Mouse (Mus musculus): ENCODE data around the gene Nrxn1. TPM values are rescaled to one million over a fixed set of nuclear protein-coding genes. Genes with fewer than 3 reads are reported as not detected.

Nrxn1 gene
- polyA plus RNA-seq, 1 experiment from 2014 or later: 5.4 TPM

- no peaks in the 10 kb centered on the region for H3K27me3 ChIP-seq
- no peaks in the 10 kb centered on the region for H3K9me3 ChIP-seq (replicated peaks)
- no peak overlapping the region for H3K9ac ChIP-seq
- no peak for ATAC-seq (replicated peaks; ENCODE audit: low FRiP score)
- no peak overlapping the region for H3K4me3 ChIP-seq (replicated peaks)
- H3K4me2 ChIP-seq: no peak overlapping the region
- H3K4me1 ChIP-seq: no peaks in the 10 kb centered on the region
- H3K27ac ChIP-seq: no peak overlapping the region
- H3K36me3 ChIP-seq: no peaks in the 10 kb centered on the region
These were observed 408.7 kb downstream of the Nrxn1 start for GRCm38 (mm10) chr17:90684172-90684571.

DNA sequence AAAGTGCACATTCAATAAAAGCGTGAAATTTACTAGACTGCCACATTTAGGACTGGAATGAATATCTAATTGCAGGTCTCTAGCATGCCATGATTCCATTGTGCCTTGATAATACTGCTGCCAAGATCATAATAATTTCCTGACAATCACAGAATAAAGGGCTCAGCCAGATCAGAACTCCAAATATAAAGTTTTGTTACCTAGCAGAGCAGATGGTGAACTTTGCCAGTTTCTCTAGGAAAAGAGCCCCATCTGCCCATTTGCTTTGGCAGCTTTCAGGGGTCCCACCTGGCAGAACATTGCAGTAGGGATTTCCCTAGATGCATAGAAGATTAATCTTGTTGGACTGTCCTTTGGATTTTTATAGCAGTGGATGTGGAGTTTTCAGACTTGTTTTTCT lies 411.9 kb downstream of the Nrxn1 start:
- Histone ChIP-seq H3K4me3 (replicated peaks) (no peak overlapping the region), H3K36me3 (no peaks in the 10 kb centered on the region), H3K27me3 (no peaks in the 10 kb centered on the region), H3K9ac (no peak overlapping the region), H3K4me2 (no peak overlapping the region), H3K9me3 (replicated peaks) (no peaks in the 10 kb centered on the region), H3K4me1 (no peaks in the 10 kb centered on the region), H3K27ac (no peak overlapping the region)
- no peak for ATAC-seq (replicated peaks; ENCODE audit: low FRiP score)
- 88% methylated on average over 1 of the region's 1 CpGs for WGBS

- H3K4me2 ChIP-seq: no peak overlapping the region
- 77% methylated on average over 2 of the region's 2 CpGs for WGBS
- H3K4me3 ChIP-seq (replicated peaks): no peak overlapping the region
- H3K36me3 ChIP-seq: no peaks in the 10 kb centered on the region
- H3K9me3 ChIP-seq (replicated peaks): no peaks in the 10 kb centered on the region
- no peak for ATAC-seq (replicated peaks; ENCODE audit: low FRiP score)
- no peak overlapping the region for H3K9ac ChIP-seq
- no peak overlapping the region for H3K27ac ChIP-seq
- no peaks in the 10 kb centered on the region for H3K4me1 ChIP-seq
- H3K27me3 ChIP-seq: no peaks in the 10 kb centered on the region
These were observed 416.2 kb downstream of the Nrxn1 start for GRCm38 (mm10) chr17:90676676-90677075.

DNA sequence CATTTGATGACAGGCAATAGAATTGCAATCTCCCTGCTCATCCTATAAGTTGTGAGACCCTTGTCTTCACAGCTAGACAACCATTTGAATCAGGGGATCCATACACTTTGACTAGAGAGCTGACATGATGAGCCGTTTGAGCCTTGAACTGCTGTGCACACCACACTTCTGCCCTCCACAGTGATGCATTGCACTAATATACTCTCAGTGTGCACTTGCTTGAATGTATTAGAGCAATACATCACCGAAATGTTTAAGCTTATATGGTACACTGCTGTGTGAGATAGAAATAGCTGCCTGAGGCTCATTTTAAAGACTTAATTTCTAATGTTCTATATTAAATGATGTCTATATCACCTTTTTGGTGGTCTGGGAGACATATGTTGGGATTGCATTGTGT lies 430.6 kb downstream of the Nrxn1 start:
- no peaks in the 10 kb centered on the region for H3K4me1 ChIP-seq
- H3K4me2 ChIP-seq: no peak overlapping the region
- H3K27ac ChIP-seq: no peak overlapping the region
- no peak overlapping the region for H3K4me3 ChIP-seq (replicated peaks)
- H3K36me3 ChIP-seq: no peaks in the 10 kb centered on the region
- H3K9ac ChIP-seq: no peak overlapping the region
- WGBS: 87% methylated on average over 2 of the region's 2 CpGs
- no peaks in the 10 kb centered on the region for H3K9me3 ChIP-seq (replicated peaks)
- no peaks in the 10 kb centered on the region for H3K27me3 ChIP-seq
- ATAC-seq (replicated peaks; ENCODE audit: low FRiP score): no peak

DNA sequence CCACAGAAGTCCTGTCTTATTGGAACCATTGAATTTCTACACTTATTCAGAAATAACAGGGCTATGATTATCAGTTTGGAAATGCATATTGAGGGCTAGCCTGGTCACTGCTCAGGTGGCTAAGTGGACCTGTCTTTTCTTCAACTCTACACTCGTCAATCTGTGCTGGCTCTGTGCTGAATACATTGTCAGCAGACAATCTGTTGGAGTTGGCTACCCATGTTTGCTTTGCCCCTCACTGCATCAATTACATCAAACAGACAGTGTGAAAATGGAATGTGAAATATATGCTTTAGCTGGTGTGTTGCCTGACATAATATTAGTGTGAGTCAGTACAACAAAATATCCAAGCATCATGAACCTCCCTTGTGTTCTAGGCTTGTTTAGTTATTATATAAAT lies 438.4 kb downstream of the Nrxn1 start:
- ATAC-seq (replicated peaks; ENCODE audit: low FRiP score): no peak
- Histone ChIP-seq H3K4me1 (no peaks in the 10 kb centered on the region), H3K9me3 (replicated peaks) (no peaks in the 10 kb centered on the region), H3K36me3 (no peaks in the 10 kb centered on the region), H3K4me2 (no peak overlapping the region), H3K27me3 (no peaks in the 10 kb centered on the region), H3K27ac (no peak overlapping the region), H3K4me3 (replicated peaks) (no peak overlapping the region), H3K9ac (no peak overlapping the region)
- WGBS: 64% methylated on average over 1 of the region's 1 CpGs

DNA sequence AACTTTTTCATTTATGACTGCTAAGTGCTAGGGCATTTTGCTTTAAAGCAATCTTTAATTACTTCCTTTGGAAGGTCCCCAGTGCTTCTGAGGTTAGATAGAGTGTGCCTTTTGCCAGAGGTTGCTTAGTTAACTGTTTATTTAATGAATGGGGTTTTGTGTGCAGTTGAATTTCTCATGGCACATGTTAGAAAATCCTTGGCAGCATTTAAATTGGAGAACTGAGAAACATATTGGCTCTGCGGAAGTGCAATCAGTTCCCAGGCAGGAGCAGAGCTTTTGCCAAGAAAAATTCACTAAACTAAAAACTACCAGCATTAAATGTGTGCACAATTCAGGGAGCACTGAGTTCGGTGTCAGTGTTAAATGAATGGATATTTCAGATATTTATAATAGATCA lies 439.5 kb downstream of the Nrxn1 start:
- WGBS: 75% methylated on average over 2 of the region's 2 CpGs
- no peak for ATAC-seq (replicated peaks; ENCODE audit: low FRiP score)
- no peaks in the 10 kb centered on the region for H3K9me3 ChIP-seq (replicated peaks)
- no peak overlapping the region for H3K27ac ChIP-seq
- H3K4me1 ChIP-seq: no peaks in the 10 kb centered on the region
- H3K9ac ChIP-seq: no peak overlapping the region
- no peaks in the 10 kb centered on the region for H3K27me3 ChIP-seq
- no peak overlapping the region for H3K4me3 ChIP-seq (replicated peaks)
- H3K4me2 ChIP-seq: no peak overlapping the region
- H3K36me3 ChIP-seq: no peaks in the 10 kb centered on the region

DNA sequence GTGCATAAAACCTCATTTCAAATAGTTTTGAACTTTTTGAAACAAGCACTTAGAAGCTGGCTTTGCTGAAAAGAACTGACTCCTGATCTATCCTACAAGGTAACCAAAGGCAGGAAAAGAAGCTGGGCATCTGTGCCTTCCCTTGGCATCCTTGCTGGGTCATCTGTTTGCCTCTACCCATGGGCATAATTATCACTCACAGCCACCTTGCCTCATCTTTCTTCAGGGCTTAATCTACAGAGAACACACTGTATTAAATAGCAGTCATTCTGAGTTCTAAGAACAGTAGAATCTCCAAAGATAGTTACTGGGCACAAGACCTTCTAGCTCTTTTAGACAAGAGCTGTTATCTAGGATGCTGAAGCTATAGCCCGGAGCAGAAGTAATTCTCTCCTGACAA lies 442.6 kb downstream of the Nrxn1 start:
- Histone ChIP-seq H3K36me3 (no peaks in the 10 kb centered on the region), H3K4me3 (replicated peaks) (no peak overlapping the region), H3K9me3 (replicated peaks) (no peaks in the 10 kb centered on the region), H3K9ac (no peak overlapping the region), H3K4me1 (no peaks in the 10 kb centered on the region), H3K27ac (no peak overlapping the region), H3K4me2 (no peak overlapping the region), H3K27me3 (no peaks in the 10 kb centered on the region)
- WGBS: 75% methylated on average over 1 of the region's 1 CpGs
- no peak for ATAC-seq (replicated peaks; ENCODE audit: low FRiP score)

DNA sequence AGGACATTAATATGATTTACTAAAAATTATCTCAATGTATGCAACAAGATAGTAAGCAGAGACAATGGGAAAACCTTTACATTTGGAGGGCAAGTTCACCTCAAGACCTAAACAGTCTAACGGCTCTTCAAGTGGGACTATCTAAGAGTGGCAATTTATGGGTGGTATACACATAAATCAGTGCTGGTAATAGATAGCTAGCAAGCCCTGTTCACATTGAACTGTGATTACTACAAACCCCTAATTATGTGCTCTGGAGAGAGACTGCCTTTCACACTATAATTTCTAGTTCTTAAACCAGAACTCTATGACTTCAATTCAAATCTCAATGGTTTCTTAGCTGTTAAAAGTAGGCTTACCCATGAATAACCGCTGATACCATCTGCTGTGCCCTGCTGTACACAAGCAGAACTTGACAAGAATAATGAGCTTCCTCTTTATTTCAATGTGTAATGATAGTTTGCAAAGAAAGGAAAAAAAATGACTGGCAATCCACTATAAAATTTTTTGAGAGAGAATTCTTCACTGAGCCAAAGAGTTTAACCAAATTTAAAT lies 453.8 kb downstream of the Nrxn1 start:
- H3K36me3 ChIP-seq: no peaks in the 10 kb centered on the region
- no peaks in the 10 kb centered on the region for H3K27me3 ChIP-seq
- no peak overlapping the region for H3K4me2 ChIP-seq
- WGBS: 62% methylated on average over 2 of the region's 2 CpGs
- no peaks in the 10 kb centered on the region for H3K9me3 ChIP-seq (replicated peaks)
- H3K4me3 ChIP-seq (replicated peaks): no peak overlapping the region
- H3K4me1 ChIP-seq: no peaks in the 10 kb centered on the region
- no peak overlapping the region for H3K27ac ChIP-seq
- no peak overlapping the region for H3K9ac ChIP-seq
- no peak for ATAC-seq (replicated peaks; ENCODE audit: low FRiP score)

GRCm38 (mm10) chr17:90638183-90638727 lies 454.6 kb downstream of the Nrxn1 start:
- Histone ChIP-seq H3K9me3 (replicated peaks) (no peaks in the 10 kb centered on the region), H3K4me2 (no peak overlapping the region), H3K36me3 (no peaks in the 10 kb centered on the region), H3K27ac (no peak overlapping the region), H3K4me3 (replicated peaks) (no peak overlapping the region), H3K9ac (no peak overlapping the region), H3K4me1 (no peaks in the 10 kb centered on the region), H3K27me3 (no peaks in the 10 kb centered on the region)
- WGBS: 89% methylated on average over 4 of the region's 4 CpGs
- no peak for ATAC-seq (replicated peaks; ENCODE audit: low FRiP score)

- 46% methylated on average over 2 of the region's 2 CpGs for WGBS
- H3K4me2 ChIP-seq: no peak overlapping the region
These were observed 461.5 kb downstream of the Nrxn1 start for GRCm38 (mm10) chr17:90631371-90631770.

DNA sequence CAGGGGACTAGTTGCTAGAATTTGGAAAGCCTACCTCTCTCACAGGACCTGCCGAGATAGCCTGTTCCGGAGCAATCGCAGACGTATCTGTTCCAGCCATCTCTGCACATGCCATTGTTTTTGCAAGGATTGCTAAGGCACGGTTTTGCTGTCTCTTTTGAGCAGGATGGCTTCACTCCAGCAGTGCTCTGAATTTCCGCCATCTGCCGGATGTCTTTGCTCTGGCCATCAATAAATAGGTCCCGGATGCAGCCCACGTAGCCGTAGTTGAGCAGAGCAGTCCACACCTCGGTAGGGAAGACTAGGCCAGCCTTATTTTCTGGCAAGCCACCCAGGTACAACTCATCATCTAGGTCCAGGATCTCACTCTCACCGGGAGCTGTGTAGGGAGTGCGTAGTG lies 463.0 kb downstream of the Nrxn1 start:
- WGBS: 77% methylated on average over 13 of the region's 13 CpGs
- Histone ChIP-seq H3K9me3 (replicated peaks) (no peaks in the 10 kb centered on the region), H3K4me2 (no peak overlapping the region), H3K36me3 (no peaks in the 10 kb centered on the region), H3K27ac (no peak overlapping the region), H3K4me1 (no peaks in the 10 kb centered on the region), H3K9ac (no peak overlapping the region), H3K27me3 (no peaks in the 10 kb centered on the region), H3K4me3 (replicated peaks) (no peak overlapping the region)
- ATAC-seq (replicated peaks; ENCODE audit: low FRiP score): no peak

More at GRCm38 (mm10) chr17:90631371-90631770, 461.5 kb downstream of the Nrxn1 start:
- no peak overlapping the region for H3K27ac ChIP-seq
- H3K9me3 ChIP-seq (replicated peaks): no peaks in the 10 kb centered on the region
- no peaks in the 10 kb centered on the region for H3K36me3 ChIP-seq
- no peaks in the 10 kb centered on the region for H3K4me1 ChIP-seq
- ATAC-seq (replicated peaks; ENCODE audit: low FRiP score): no peak
- no peak overlapping the region for H3K9ac ChIP-seq
- no peak overlapping the region for H3K4me3 ChIP-seq (replicated peaks)
- no peaks in the 10 kb centered on the region for H3K27me3 ChIP-seq

DNA sequence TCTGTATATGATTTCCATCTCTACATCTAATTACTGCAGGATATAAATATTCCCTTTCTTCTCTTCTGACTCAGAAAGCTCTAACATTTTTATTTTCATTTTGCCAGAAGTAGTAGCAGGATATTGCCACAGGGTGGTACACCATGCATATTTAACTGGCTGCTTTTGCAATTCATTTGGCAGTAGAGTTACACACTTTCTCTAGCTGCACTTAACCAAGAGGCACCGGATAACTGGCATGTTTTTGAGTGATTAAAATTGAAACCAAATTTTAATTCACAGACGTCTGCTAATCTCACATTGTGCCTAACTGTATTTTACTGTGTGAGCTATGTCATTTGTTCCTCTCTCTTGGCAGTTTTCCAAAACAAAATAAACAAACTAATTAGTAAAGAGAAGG lies 464.4 kb downstream of the Nrxn1 start:
- 32% methylated on average over 2 of the region's 2 CpGs for WGBS
- Histone ChIP-seq H3K4me1 (no peaks in the 10 kb centered on the region), H3K27me3 (no peaks in the 10 kb centered on the region), H3K9me3 (replicated peaks) (no peaks in the 10 kb centered on the region), H3K36me3 (no peaks in the 10 kb centered on the region), H3K9ac (no peak overlapping the region), H3K4me3 (replicated peaks) (no peak overlapping the region), H3K4me2 (no peak overlapping the region), H3K27ac (no peak overlapping the region)
- no peak for ATAC-seq (replicated peaks; ENCODE audit: low FRiP score)

DNA sequence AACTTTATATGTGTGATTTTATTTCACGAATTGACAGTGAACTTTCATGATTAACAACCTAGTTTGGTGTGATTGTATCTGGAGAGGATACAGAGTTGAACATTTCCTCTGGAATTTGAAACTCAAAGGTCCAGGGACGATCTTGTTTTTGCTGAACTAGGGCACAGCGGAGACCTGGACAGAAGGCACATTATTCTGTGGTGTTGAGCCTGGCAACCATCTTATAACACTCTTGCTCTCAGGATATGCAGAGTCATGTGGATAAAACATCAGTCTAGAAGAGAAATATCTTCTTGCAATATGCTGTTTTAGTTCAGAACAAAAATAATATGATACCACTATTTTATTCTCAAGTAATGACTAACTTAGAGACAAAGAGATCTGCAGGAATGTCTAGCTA lies 464.9 kb downstream of the Nrxn1 start:
- H3K27ac ChIP-seq: no peak overlapping the region
- H3K27me3 ChIP-seq: no peaks in the 10 kb centered on the region
- ATAC-seq (replicated peaks; ENCODE audit: low FRiP score): no peak
- no peaks in the 10 kb centered on the region for H3K4me1 ChIP-seq
- H3K36me3 ChIP-seq: no peaks in the 10 kb centered on the region
- no peak overlapping the region for H3K4me2 ChIP-seq
- H3K9ac ChIP-seq: no peak overlapping the region
- H3K9me3 ChIP-seq (replicated peaks): no peaks in the 10 kb centered on the region
- WGBS: 48% methylated on average over 3 of the region's 3 CpGs
- no peak overlapping the region for H3K4me3 ChIP-seq (replicated peaks)

Data from kidney, embryonic 15.5 days (tissue).